Mouse (Mus musculus): ENCODE results near the gene Snip1. TPM values are rescaled to one million over a fixed set of nuclear protein-coding genes. Genes with fewer than 3 reads are reported as not detected.
A peak's percentile ranks its signal among the peaks of the same experiment; 100 is the strongest.

The Snip1 gene
- polyA plus RNA-seq, 1 experiment from 2014 or later: 11.6 TPM

GRCm38 (mm10) chr4:125115710-125116089, 49.2 kb downstream of the Snip1 start:
- Histone ChIP-seq H3K4me1 (ENCODE audit: control insufficient read depth, low read depth, low read length) (peaks cover 9% of the 10 kb centered on the region), H3K27me3 (ENCODE audit: control insufficient read depth, insufficient read depth, low read depth, low read length) (no peaks in the 10 kb centered on the region), H3K9ac (ENCODE audit: low read depth, low read length) (no peak overlapping the region)

GRCm38 (mm10) chr4:125116090-125116861, 49.8 kb downstream of the Snip1 start:
- WGBS (ENCODE audit: insufficient replicate concordance): 33% methylated on average over 9 of the region's 9 CpGs
- H3K9me3 ChIP-seq (replicated peaks; ENCODE audit: control insufficient read depth, low read length): no peaks in the 10 kb centered on the region
- H3K4me1 ChIP-seq (ENCODE audit: control insufficient read depth, low read depth, low read length): peaks cover 9% of the 10 kb centered on the region
- no peaks in the 10 kb centered on the region for H3K27me3 ChIP-seq (ENCODE audit: control insufficient read depth, insufficient read depth, low read depth, low read length)
- H3K27ac ChIP-seq (ENCODE audit: low read length): peak overlapping the region; percentile 44
- H3K9ac ChIP-seq (ENCODE audit: low read depth, low read length): no peak overlapping the region
- no peak overlapping the region for H3K4me2 ChIP-seq (ENCODE audit: low read depth, low read length)
- peak; percentile 12; the same call in 1 of the 2 replicates for ATAC-seq (ENCODE audit: low read depth)
- H3K4me3 ChIP-seq (ENCODE audit: low read depth, low read length): no peak overlapping the region
- H3K36me3 ChIP-seq (ENCODE audit: control insufficient read depth, insufficient read depth): peaks cover 3% of the 10 kb centered on the region; the same call in 1 of the 2 replicates

More at GRCm38 (mm10) chr4:125115710-125116089, 49.2 kb downstream of the Snip1 start:
- Histone ChIP-seq H3K27ac (ENCODE audit: low read length) (no peak overlapping the region; the same call in 1 of the 2 replicates), H3K4me2 (ENCODE audit: low read depth, low read length) (no peak overlapping the region), H3K9me3 (replicated peaks; ENCODE audit: control insufficient read depth, low read length) (no peaks in the 10 kb centered on the region), H3K36me3 (ENCODE audit: control insufficient read depth, insufficient read depth) (peaks cover 3% of the 10 kb centered on the region; the same call in 1 of the 2 replicates), H3K4me3 (ENCODE audit: low read depth, low read length) (no peak overlapping the region)
- WGBS (ENCODE audit: insufficient replicate concordance): 54% methylated on average over 6 of the region's 6 CpGs
- ATAC-seq (ENCODE audit: low read depth): no peak

GRCm38 (mm10) chr4:125116929-125117328, 50.5 kb downstream of the Snip1 start:
- Histone ChIP-seq H3K27ac (ENCODE audit: low read length) (no peak overlapping the region; the same call in 1 of the 2 replicates), H3K36me3 (ENCODE audit: control insufficient read depth, insufficient read depth) (peaks cover 3% of the 10 kb centered on the region; the same call in 1 of the 2 replicates), H3K4me3 (ENCODE audit: low read depth, low read length) (no peak overlapping the region), H3K27me3 (ENCODE audit: control insufficient read depth, insufficient read depth, low read depth, low read length) (no peaks in the 10 kb centered on the region), H3K4me1 (ENCODE audit: control insufficient read depth, low read depth, low read length) (peaks cover 9% of the 10 kb centered on the region), H3K9me3 (replicated peaks; ENCODE audit: control insufficient read depth, low read length) (no peaks in the 10 kb centered on the region), H3K9ac (ENCODE audit: low read depth, low read length) (no peak overlapping the region), H3K4me2 (ENCODE audit: low read depth, low read length) (no peak overlapping the region)
- WGBS (ENCODE audit: insufficient replicate concordance): 61% methylated on average over 13 of the region's 13 CpGs
- ATAC-seq (ENCODE audit: low read depth): no peak

GRCm38 (mm10) chr4:125117902-125118320, 51.4 kb downstream of the Snip1 start:
- ATAC-seq (ENCODE audit: low read depth): 0 out of 2 replicates have a peak, but pooled peaks have one; percentile 6
- no peak overlapping the region for H3K9ac ChIP-seq (ENCODE audit: low read depth, low read length)

GRCm38 (mm10) chr4:125119070-125119469, 52.6 kb downstream of the Snip1 start:
- WGBS (ENCODE audit: insufficient replicate concordance): 63% methylated on average over 10 of the region's 10 CpGs
- ATAC-seq (ENCODE audit: low read depth): no peak
- Histone ChIP-seq H3K36me3 (ENCODE audit: control insufficient read depth, insufficient read depth) (peaks cover 3% of the 10 kb centered on the region; the same call in 1 of the 2 replicates), H3K9ac (ENCODE audit: low read depth, low read length) (no peak overlapping the region), H3K27ac (ENCODE audit: low read length) (no peak overlapping the region), H3K27me3 (ENCODE audit: control insufficient read depth, insufficient read depth, low read depth, low read length) (no peaks in the 10 kb centered on the region), H3K4me2 (ENCODE audit: low read depth, low read length) (no peak overlapping the region), H3K9me3 (replicated peaks; ENCODE audit: control insufficient read depth, low read length) (no peaks in the 10 kb centered on the region), H3K4me1 (ENCODE audit: control insufficient read depth, low read depth, low read length) (peaks cover 27% of the 10 kb centered on the region), H3K4me3 (ENCODE audit: low read depth, low read length) (no peak overlapping the region)

More at GRCm38 (mm10) chr4:125117902-125118320, 51.4 kb downstream of the Snip1 start:
- Histone ChIP-seq H3K27ac (ENCODE audit: low read length) (no peak overlapping the region), H3K4me2 (ENCODE audit: low read depth, low read length) (no peak overlapping the region), H3K36me3 (ENCODE audit: control insufficient read depth, insufficient read depth) (peaks cover 3% of the 10 kb centered on the region; the same call in 1 of the 2 replicates), H3K9me3 (replicated peaks; ENCODE audit: control insufficient read depth, low read length) (no peaks in the 10 kb centered on the region), H3K4me3 (ENCODE audit: low read depth, low read length) (no peak overlapping the region), H3K27me3 (ENCODE audit: control insufficient read depth, insufficient read depth, low read depth, low read length) (no peaks in the 10 kb centered on the region), H3K4me1 (ENCODE audit: control insufficient read depth, low read depth, low read length) (peaks cover 18% of the 10 kb centered on the region)
- 22% methylated on average over 7 of the region's 7 CpGs for WGBS (ENCODE audit: insufficient replicate concordance)

- Histone ChIP-seq H3K4me1 (ENCODE audit: control insufficient read depth, low read depth, low read length) (peaks cover 27% of the 10 kb centered on the region), H3K27ac (ENCODE audit: low read length) (no peak overlapping the region), H3K27me3 (ENCODE audit: control insufficient read depth, insufficient read depth, low read depth, low read length) (no peaks in the 10 kb centered on the region), H3K4me2 (ENCODE audit: low read depth, low read length) (no peak overlapping the region), H3K9ac (ENCODE audit: low read depth, low read length) (no peak overlapping the region), H3K4me3 (ENCODE audit: low read depth, low read length) (no peak overlapping the region), H3K36me3 (ENCODE audit: control insufficient read depth, insufficient read depth) (peaks cover 3% of the 10 kb centered on the region; the same call in 1 of the 2 replicates), H3K9me3 (replicated peaks; ENCODE audit: control insufficient read depth, low read length) (no peaks in the 10 kb centered on the region)
- WGBS (ENCODE audit: insufficient replicate concordance): 89% methylated on average over 11 of the region's 11 CpGs
- ATAC-seq (ENCODE audit: low read depth): no peak
Measured at GRCm38 (mm10) chr4:125119721-125120120, 53.2 kb downstream of the Snip1 start.

- 0 out of 2 replicates have a peak, but pooled peaks have one; percentile 12 for ATAC-seq (ENCODE audit: low read depth)
- peaks cover 3% of the 10 kb centered on the region; the same call in 1 of the 2 replicates for H3K36me3 ChIP-seq (ENCODE audit: control insufficient read depth, insufficient read depth)
- peaks cover 27% of the 10 kb centered on the region for H3K4me1 ChIP-seq (ENCODE audit: control insufficient read depth, low read depth, low read length)
- H3K4me3 ChIP-seq (ENCODE audit: low read depth, low read length): no peak overlapping the region
- WGBS (ENCODE audit: insufficient replicate concordance): 18% methylated on average over 16 of the region's 16 CpGs
- H3K4me2 ChIP-seq (ENCODE audit: low read depth, low read length): peak overlapping the region; percentile 21; the same call in 1 of the 2 replicates
- H3K9ac ChIP-seq (ENCODE audit: low read depth, low read length): no peak overlapping the region
- no peaks in the 10 kb centered on the region for H3K27me3 ChIP-seq (ENCODE audit: control insufficient read depth, insufficient read depth, low read depth, low read length)
- no peaks in the 10 kb centered on the region for H3K9me3 ChIP-seq (replicated peaks; ENCODE audit: control insufficient read depth, low read length)
- H3K27ac ChIP-seq (ENCODE audit: low read length): peak overlapping the region; percentile 31; the same call in 1 of the 2 replicates
Measured at GRCm38 (mm10) chr4:125122431-125123278, 56.2 kb downstream of the Snip1 start.

- no peak for ATAC-seq (ENCODE audit: low read depth)
- H3K4me1 ChIP-seq (ENCODE audit: control insufficient read depth, low read depth, low read length): peaks cover 32% of the 10 kb centered on the region
- no peaks in the 10 kb centered on the region for H3K27me3 ChIP-seq (ENCODE audit: control insufficient read depth, insufficient read depth, low read depth, low read length)
- WGBS (ENCODE audit: insufficient replicate concordance): 55% methylated on average over 7 of the region's 7 CpGs
- no peak overlapping the region for H3K9ac ChIP-seq (ENCODE audit: low read depth, low read length)
- H3K4me3 ChIP-seq (ENCODE audit: low read depth, low read length): no peak overlapping the region
- H3K4me2 ChIP-seq (ENCODE audit: low read depth, low read length): peak overlapping the region; percentile 21; the same call in 1 of the 2 replicates
- peaks cover 3% of the 10 kb centered on the region; the same call in 1 of the 2 replicates for H3K36me3 ChIP-seq (ENCODE audit: control insufficient read depth, insufficient read depth)
- H3K27ac ChIP-seq (ENCODE audit: low read length): peak overlapping the region; percentile 31; the same call in 1 of the 2 replicates
- no peaks in the 10 kb centered on the region for H3K9me3 ChIP-seq (replicated peaks; ENCODE audit: control insufficient read depth, low read length)
Measured at GRCm38 (mm10) chr4:125123279-125123671, 56.8 kb downstream of the Snip1 start.
